Mouse (Mus musculus) urinary bladder, postnatal 14 days (tissue): ENCODE data around the gene Tmem235.

Source experiments
- DNase-seq: peaks from one replicate; pipeline ENCODE4 v3.0.0; 2021; ENCODE audit warnings: low spot score

The Tmem235 gene

DNA sequence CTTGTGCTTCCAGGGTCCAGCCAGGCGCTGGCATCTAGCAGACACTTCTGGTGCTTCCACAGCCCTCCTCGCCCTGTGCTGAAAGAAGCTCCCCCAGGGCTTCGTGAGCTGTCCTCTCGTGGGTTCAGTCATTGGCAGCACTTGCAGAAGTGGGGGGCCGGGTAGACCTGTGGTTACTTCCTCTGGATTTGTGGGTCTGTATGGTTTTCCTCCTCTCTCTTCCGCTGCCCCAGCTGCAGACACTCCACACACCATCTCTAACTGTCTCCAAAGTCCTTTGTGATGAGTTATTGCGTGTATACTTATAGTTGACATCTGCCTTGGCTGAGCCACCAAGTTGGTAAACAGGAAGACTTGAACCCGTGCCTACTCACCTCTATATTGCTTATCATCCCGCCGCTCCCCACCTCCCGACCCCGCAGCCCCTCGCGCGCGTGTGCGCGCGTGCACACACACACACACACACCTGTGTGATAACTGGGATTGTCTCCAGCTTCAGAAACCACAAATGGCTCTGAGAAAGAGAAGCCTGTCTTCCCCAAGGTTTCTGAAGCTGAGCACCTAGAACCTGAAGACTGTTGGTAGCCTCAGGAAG, 31.1 kb downstream of the Tmem235 start:
- DNase-seq: no peak

DNA sequence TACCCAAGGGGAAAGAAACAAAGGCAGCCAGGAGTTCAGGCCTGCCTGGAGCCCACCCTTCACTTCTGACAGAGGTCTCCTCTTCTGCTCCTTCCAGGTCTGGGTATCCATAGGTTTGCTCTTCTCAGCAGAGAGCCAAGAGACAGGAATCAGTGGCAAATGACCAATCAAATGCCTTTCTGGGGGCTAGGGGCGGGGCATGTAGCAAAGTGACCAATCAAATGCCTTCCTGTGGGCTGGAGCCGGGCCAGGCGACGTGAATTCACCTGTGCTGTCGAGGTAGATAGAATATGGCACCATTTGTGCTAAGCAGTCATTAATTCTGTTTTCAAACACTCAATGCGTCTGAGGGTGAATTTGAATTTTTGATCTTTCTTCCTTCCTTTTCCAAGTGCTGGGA, 31.6 kb downstream of the Tmem235 start:
- no peak for DNase-seq

DNA sequence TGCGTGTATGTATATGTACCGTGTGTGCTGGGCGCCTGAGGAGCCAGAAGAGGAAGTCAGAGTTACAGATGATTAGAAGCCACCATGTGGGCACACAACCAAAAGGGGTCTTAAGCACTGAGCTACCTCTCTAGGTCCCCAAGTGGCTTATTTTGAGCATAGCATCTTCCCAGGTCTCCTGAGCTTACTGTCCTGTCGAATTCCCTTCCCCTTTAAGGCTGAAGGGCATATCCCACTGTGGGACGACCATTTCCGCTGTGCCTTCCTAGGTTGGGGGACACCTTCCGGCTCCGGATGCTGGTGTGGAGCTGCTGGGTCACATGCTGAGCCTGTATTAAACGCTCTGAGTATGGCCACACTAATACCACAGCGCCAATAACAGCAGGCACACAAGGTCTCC, 34.1 kb downstream of the Tmem235 start:
- DNase-seq: no peak

GRCm38 (mm10) chr11:117896533-117896932, 36.0 kb downstream of the Tmem235 start:
- no peak for DNase-seq

DNA sequence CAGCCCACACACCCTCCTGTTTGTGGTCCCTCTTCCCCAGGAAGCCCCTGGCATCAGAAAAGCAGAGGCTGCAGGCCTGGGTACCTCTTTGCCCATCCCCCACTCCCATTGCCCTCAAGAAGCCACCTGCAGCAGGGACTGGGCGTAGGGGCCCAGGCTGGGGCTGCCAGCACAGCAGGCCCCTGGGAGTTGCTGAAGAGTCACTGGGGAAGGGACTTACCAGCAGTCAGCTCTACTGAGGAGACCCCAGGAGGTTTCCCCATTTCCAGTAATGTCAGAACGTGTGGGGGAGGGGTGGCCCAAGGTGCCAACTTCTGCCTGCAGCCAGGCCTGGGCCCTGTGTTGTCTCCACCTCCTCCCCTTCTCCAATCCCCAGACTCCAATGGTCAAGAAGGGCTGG, 41.7 kb downstream of the Tmem235 start:
- DNase-seq: no peak

GRCm38 (mm10) chr11:117904442-117904841, 43.9 kb downstream of the Tmem235 start:
- DNase-seq: no peak

DNA sequence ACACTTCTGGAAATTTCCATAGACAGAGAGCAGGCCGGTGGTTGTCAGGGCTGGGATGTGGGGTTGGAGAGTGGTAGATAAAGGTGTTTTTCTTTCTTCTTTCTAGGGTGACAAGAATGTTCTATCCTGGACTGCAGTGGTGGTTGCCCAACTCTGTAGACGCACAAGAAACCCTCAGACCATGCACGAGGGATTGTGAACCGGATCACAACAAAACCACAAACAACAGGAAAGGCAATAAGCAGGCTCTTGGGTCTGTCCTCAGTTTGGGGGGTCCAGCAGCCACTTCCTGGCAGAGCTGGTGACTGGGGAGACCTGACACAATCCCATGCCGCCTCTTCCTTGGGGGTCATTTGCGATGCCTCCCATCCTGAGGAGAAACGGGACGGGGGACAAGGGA, 48.8 kb downstream of the Tmem235 start:
- no peak for DNase-seq

GRCm38 (mm10) chr11:117912684-117913352, 52.3 kb downstream of the Tmem235 start:
- DNase-seq: peak; percentile 89

DNA sequence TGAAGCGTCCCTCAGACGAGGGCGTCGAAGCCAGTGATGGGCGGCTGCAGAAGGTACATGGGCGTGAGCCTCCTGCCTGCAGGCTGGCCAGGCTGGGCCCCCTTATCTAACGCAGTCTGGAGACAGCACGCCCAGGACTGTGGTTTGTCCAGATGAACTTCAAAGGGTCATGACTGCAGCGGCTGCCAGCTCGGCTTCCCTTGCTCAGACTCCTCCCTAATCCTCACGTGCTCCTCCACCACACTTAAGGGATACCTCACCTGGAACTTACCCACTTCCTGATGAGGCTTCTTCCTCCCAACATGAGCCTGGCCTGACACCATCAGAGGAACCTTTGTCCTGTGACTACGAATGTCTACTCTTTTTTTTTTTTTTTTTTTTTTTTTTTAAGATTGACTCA, 54.0 kb downstream of the Tmem235 start:
- DNase-seq: no peak
